Mouse (Mus musculus) lung, postnatal 0 days (tissue): ENCODE measurements around the gene Abcc6.

Experiments
- CTCF ChIP-seq: IDR thresholded peaks from 2 replicates; pipeline ENCODE4 v1.5.1; 2016; ENCODE audit warnings: antibody characterized with exemption, mild to moderate bottlenecking
- EP300 ChIP-seq: IDR thresholded peaks from 2 replicates; pipeline ENCODE4 v1.6.1; 2016; ENCODE audit warnings: antibody characterized with exemption, mild to moderate bottlenecking, control low read depth

DNA sequence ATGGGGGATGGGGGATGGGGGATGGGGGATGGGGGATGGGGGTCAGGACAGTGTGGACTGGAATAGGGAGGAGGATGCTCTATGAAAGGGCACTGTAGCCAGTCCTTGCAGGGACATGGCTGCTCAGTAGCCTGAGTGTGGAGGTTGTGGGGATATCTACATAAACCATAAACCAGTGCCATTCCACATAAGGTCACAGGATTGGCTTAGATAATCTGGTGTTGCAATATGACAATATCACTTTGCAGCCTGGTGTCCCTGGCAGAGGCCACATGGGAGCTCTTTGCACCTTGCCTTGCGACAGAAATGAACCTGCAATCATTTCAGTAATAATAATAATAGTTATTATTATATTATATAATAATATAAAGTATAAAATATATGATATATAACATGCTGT is 41.8 kb downstream of the Abcc6 start:
- TF ChIP-seq CTCF (no peak), EP300 (no peak)
